Mouse (Mus musculus): ENCODE results near the gene Vsig4. TPM values are rescaled to one million over a fixed set of nuclear protein-coding genes. Genes with fewer than 3 reads are reported as not detected.
"Not testable (repeated sequence)": the region's sequence is repeated elsewhere in the genome, so short reads cannot be mapped to it uniquely, and the experiment has no call there.

Vsig4 gene
- not detected for total RNA-seq (2021)

- no peak for DNase-seq
Observed at GRCm38 (mm10) chrX:96293338-96293737, at the start of gene Vsig4. Gene Vsig4, minus strand, starts transcription at chrX:96293438.

GRCm38 (mm10) chrX:96339108-96339507 lies 45.9 kb upstream of the Vsig4 start:
- DNase-seq: no peak

GRCm38 (mm10) chrX:96329764-96330163 lies 36.5 kb upstream of the Vsig4 start:
- DNase-seq: no peak

- no peak for DNase-seq
Observed at GRCm38 (mm10) chrX:96256509-96256908, 36.7 kb downstream of the Vsig4 start.

- no peak for DNase-seq
Observed at GRCm38 (mm10) chrX:96239644-96240043, 53.6 kb downstream of the Vsig4 start.

- DNase-seq: no peak
Observed at GRCm38 (mm10) chrX:96239037-96239436, 54.2 kb downstream of the Vsig4 start.

GRCm38 (mm10) chrX:96235775-96236174 lies 57.5 kb downstream of the Vsig4 start:
- DNase-seq: no peak

GRCm38 (mm10) chrX:96227030-96227429 lies 66.2 kb downstream of the Vsig4 start:
- DNase-seq: no peak

- no peak for DNase-seq
Observed at GRCm38 (mm10) chrX:96225474-96225873, 67.8 kb downstream of the Vsig4 start.

GRCm38 (mm10) chrX:96224210-96224609 lies 69.0 kb downstream of the Vsig4 start:
- DNase-seq: no peak

GRCm38 (mm10) chrX:96218088-96218487 lies 75.2 kb downstream of the Vsig4 start:
- DNase-seq: no peak

GRCm38 (mm10) chrX:96206872-96207271 lies 86.4 kb downstream of the Vsig4 start:
- DNase-seq: no peak

- not testable (repeated sequence) for DNase-seq
Observed at GRCm38 (mm10) chrX:96205143-96205542, 88.1 kb downstream of the Vsig4 start.

Small RNA genes within 50 kb of the gene (microRNA-seq; reads per million reads assigned to microRNA genes)
- 6.9 to 12.9 reads per million in 2 experiments for gene Mir223

Other genes with a start within 250 kb of the Vsig4 start
- gene Msn, start 197.4 kb downstream of the Vsig4 start, total RNA-seq (2021): 10 to 100 TPM; 15.4 to 19.1 TPM
- gene Heph, start 161.9 kb upstream of the Vsig4 start, total RNA-seq (2021): 1 to 10 TPM; 3.9 to 5.1 TPM
- gene Hsf3, start 162.9 kb upstream of the Vsig4 start, total RNA-seq (2021): under 1 TPM in 1 of 2 experiments, not detected in 1; 0.18 TPM